Mouse (Mus musculus) CH12.LX (cell line): Measurements from ENCODE around the gene Arhgap31.

Source experiments
- BHLHE40 ChIP-seq: IDR thresholded peaks from 2 replicates; pipeline ENCODE4 v1.6.1; 2011; ENCODE audit warnings: mild to moderate bottlenecking, low read depth, low read length, improper control_type of control experiment
- CHD2 ChIP-seq: IDR thresholded peaks from 2 replicates; pipeline ENCODE4 v1.6.1; 2011; ENCODE audit warnings: low read length, improper control_type of control experiment
- CTCF ChIP-seq, 2 experiments: IDR thresholded peaks in 1 of 2; conservative IDR thresholded peaks in 1 of 2; 2 replicates each; pipeline ENCODE4 v1.5.1; 2011 to 2012; ENCODE audit warnings: low read depth in 2 of 2, low read length in 2 of 2, improper control_type of control experiment in 1 of 2, inconsistent platforms in 1 of 2, mild to moderate bottlenecking in 1 of 2, moderate library complexity in 1 of 2
- E2F4 ChIP-seq: IDR thresholded peaks from 2 replicates; pipeline ENCODE4 v1.6.1; 2011; ENCODE audit warnings: low read depth, low read length, improper control_type of control experiment; ENCODE audit not compliant: insufficient replicate concordance
- HCFC1 ChIP-seq: IDR thresholded peaks from 2 replicates; pipeline ENCODE4 v1.6.1; 2012; ENCODE audit warnings: low read depth, mild to moderate bottlenecking, inconsistent platforms, low read length, improper control_type of control experiment
- POLR2A ChIP-seq: IDR thresholded peaks from 2 replicates; pipeline ENCODE4 v1.6.1; 2011; ENCODE audit warnings: low read depth, mild to moderate bottlenecking, improper control_type of control experiment, low read length
- UBTF ChIP-seq: IDR thresholded peaks from 2 replicates; pipeline ENCODE4 v1.6.1; 2012; ENCODE audit warnings: low read depth, mild to moderate bottlenecking, inconsistent platforms, low read length, improper control_type of control experiment, moderate library complexity

DNA sequence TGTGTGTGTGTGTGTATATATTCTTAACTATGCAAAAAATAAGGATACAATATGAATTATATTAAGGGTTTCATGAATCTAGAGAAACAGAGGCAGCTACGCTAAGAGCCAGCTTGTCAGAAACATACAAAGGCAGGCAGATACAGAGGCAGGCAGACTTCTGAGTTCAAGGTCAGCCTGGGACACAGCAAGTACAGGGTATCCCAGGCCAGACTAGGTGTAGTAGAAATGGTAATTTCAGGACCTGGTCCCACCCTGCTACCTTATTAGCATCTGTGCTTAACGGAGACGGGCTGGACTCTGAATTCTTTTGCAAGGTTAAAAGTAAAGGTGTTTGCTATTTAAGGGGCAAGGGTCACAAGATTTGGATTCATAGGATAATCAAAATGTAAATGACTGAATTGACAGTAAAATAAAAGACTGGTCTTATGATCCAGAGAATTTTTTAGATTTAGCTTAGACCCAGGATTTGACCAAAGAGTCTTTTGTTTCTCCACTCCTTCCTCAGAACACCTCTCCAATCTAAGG, 154.8 kb downstream of the Arhgap31 start, which contains the start of gene Tmem39a:
- TF ChIP-seq CHD2 (no peak), CTCF (conservative IDR thresholded peaks at IDR 0.05 in 1 of 2, IDR thresholded peaks at IDR 0.05 in 1 of 2; ENCODE audit: low read depth in 2 of 2, low read length in 2 of 2) (no peak), BHLHE40 (no peak), POLR2A (no peak), HCFC1 (no peak), E2F4 (no peak), UBTF (no peak)
